Mouse (Mus musculus): ENCODE measurements around the gene Exd2.
A peak's percentile ranks its signal among the peaks of the same experiment; 100 is the strongest.

Exd2 gene

GRCm38 (mm10) chr12:80495691-80496090, 32.8 kb downstream of the Exd2 start:
- no peak for DNase-seq (ENCODE audit: extremely low spot score, low spot score)

- no peak for DNase-seq (ENCODE audit: extremely low spot score, low spot score)
Measured at GRCm38 (mm10) chr12:80498356-80498755, 35.5 kb downstream of the Exd2 start.

- no peak for DNase-seq (ENCODE audit: extremely low spot score, low spot score)
Measured at GRCm38 (mm10) chr12:80500506-80500905, 37.6 kb downstream of the Exd2 start.

- no peak for DNase-seq (ENCODE audit: extremely low spot score, low spot score)
Measured at GRCm38 (mm10) chr12:80504718-80505117, 41.8 kb downstream of the Exd2 start.

GRCm38 (mm10) chr12:80507041-80507745, 44.3 kb downstream of the Exd2 start:
- no peak for DNase-seq (ENCODE audit: extremely low spot score, low spot score)

GRCm38 (mm10) chr12:80517977-80518376, 55.1 kb downstream of the Exd2 start, which contains the start of gene Galnt16:
TSS of gene Galnt16 (plus strand) at chr12:80518277.
- no peak for DNase-seq (ENCODE audit: extremely low spot score, low spot score)

GRCm38 (mm10) chr12:80518393-80518756, 55.5 kb downstream of the Exd2 start:
- no peak for DNase-seq (ENCODE audit: extremely low spot score, low spot score)

GRCm38 (mm10) chr12:80518757-80519620, 56.1 kb downstream of the Exd2 start:
- peak; percentile 83 for DNase-seq (ENCODE audit: extremely low spot score, low spot score)

- peak; percentile 75 for DNase-seq (ENCODE audit: extremely low spot score, low spot score)
Measured at GRCm38 (mm10) chr12:80519621-80520332, 56.9 kb downstream of the Exd2 start.

- no peak for DNase-seq (ENCODE audit: extremely low spot score, low spot score)
Measured at GRCm38 (mm10) chr12:80522006-80522405, 59.1 kb downstream of the Exd2 start.

GRCm38 (mm10) chr12:80524276-80524921, 61.5 kb downstream of the Exd2 start:
- no peak for DNase-seq (ENCODE audit: extremely low spot score, low spot score)

- no peak for DNase-seq (ENCODE audit: extremely low spot score, low spot score)
Measured at GRCm38 (mm10) chr12:80525513-80525912, 62.6 kb downstream of the Exd2 start.

- no peak for DNase-seq (ENCODE audit: extremely low spot score, low spot score)
Measured at GRCm38 (mm10) chr12:80526511-80526910, 63.6 kb downstream of the Exd2 start.

- no peak for DNase-seq (ENCODE audit: extremely low spot score, low spot score)
Measured at GRCm38 (mm10) chr12:80527727-80528389, 65.0 kb downstream of the Exd2 start.

GRCm38 (mm10) chr12:80530052-80530451, 67.2 kb downstream of the Exd2 start:
- DNase-seq (ENCODE audit: extremely low spot score, low spot score) = no peak

GRCm38 (mm10) chr12:80530630-80531029, 67.7 kb downstream of the Exd2 start:
- DNase-seq (ENCODE audit: extremely low spot score, low spot score) = no peak

GRCm38 (mm10) chr12:80531585-80531984, 68.7 kb downstream of the Exd2 start:
- DNase-seq (ENCODE audit: extremely low spot score, low spot score) = no peak

GRCm38 (mm10) chr12:80533876-80534275, 71.0 kb downstream of the Exd2 start:
- no peak for DNase-seq (ENCODE audit: extremely low spot score, low spot score)

GRCm38 (mm10) chr12:80537313-80537712, 74.4 kb downstream of the Exd2 start:
- DNase-seq (ENCODE audit: extremely low spot score, low spot score) = no peak

- no peak for DNase-seq (ENCODE audit: extremely low spot score, low spot score)
Measured at GRCm38 (mm10) chr12:80538311-80538710, 75.4 kb downstream of the Exd2 start.

- DNase-seq (ENCODE audit: extremely low spot score, low spot score) = no peak
Measured at GRCm38 (mm10) chr12:80545310-80545709, 82.4 kb downstream of the Exd2 start.

All from neural tube, embryonic 10.5 days (tissue).